Mouse (Mus musculus) CH12.LX (cell line): ENCODE data around the gene Pkp4. TPM values are rescaled to one million over a fixed set of nuclear protein-coding genes. Genes with fewer than 3 reads are reported as not detected.

Experiments
- DNase-seq: peaks from one replicate; pipeline ENCODE4 v3.0.0-alpha.2; 2013; ENCODE audit errors: extremely low read depth
- H3K27ac ChIP-seq: 2 replicates; pipeline ENCODE4 v1.5.1; 2012; ENCODE audit warnings: low read depth, mild to moderate bottlenecking, control low read depth, moderate library complexity; ENCODE audit not compliant: insufficient read depth
- H3K27me3 ChIP-seq: replicated peaks from 2 replicates; pipeline ENCODE3; 2012; ENCODE audit warnings: inconsistent platforms
- H3K36me3 ChIP-seq, 2 experiments: replicated peaks in 1 of 2; 2 replicates each; pipeline versions ENCODE3 to v1.6.1; 2012; ENCODE audit warnings: inconsistent platforms in 1 of 2, low read length in 1 of 2, mild to moderate bottlenecking in 1 of 2, mixed read lengths in 1 of 2, moderate library complexity in 1 of 2; ENCODE audit not compliant: control insufficient read depth in 1 of 2, insufficient read depth in 1 of 2
- H3K4me1 ChIP-seq, 2 experiments: 2 replicates each; pipeline ENCODE4 v1.6.1; 2012; ENCODE audit warnings: inconsistent platforms in 1 of 2, moderate library complexity in 1 of 2; ENCODE audit not compliant: insufficient read depth in 2 of 2, control insufficient read depth in 1 of 2
- H3K4me2 ChIP-seq: 2 replicates; pipeline ENCODE4 v1.6.1; 2012; ENCODE audit warnings: low read depth, mild to moderate bottlenecking, control low read depth; ENCODE audit not compliant: poor library complexity, insufficient read depth, severe bottlenecking
- H3K4me3 ChIP-seq, 3 experiments: fragments of 150-350 bp in 1 of 3; sonication (generic) in 1 of 3; replicated peaks in 1 of 3; 2 replicates each; pipeline versions ENCODE3 to v1.5.1; 2011 to 2012; ENCODE audit warnings: low read depth in 2 of 3, low read length in 2 of 3, mild to moderate bottlenecking in 2 of 3, moderate library complexity in 2 of 3, control low read depth in 1 of 3, improper control_type of control experiment in 1 of 3, inconsistent platforms in 1 of 3, mixed read lengths in 1 of 3; ENCODE audit not compliant: poor library complexity in 1 of 3
- H3K79me2 ChIP-seq: replicated peaks from 2 replicates; pipeline ENCODE4 v1.6.1; 2012; ENCODE audit warnings: mild to moderate bottlenecking, moderate library complexity; ENCODE audit not compliant: control insufficient read depth, poor library complexity, insufficient read depth, severe bottlenecking; ENCODE audit errors: extremely low read depth
- H3K9ac ChIP-seq: 2 replicates; pipeline ENCODE4 v1.6.1; 2012; ENCODE audit warnings: low read depth, mild to moderate bottlenecking, control low read depth, moderate library complexity; ENCODE audit not compliant: insufficient read depth
- H3K9me3 ChIP-seq: replicated peaks from 2 replicates; pipeline ENCODE3; 2012; ENCODE audit warnings: low read length, inconsistent platforms, mixed read lengths
- CTCF ChIP-seq, 2 experiments: IDR thresholded peaks in 1 of 2; conservative IDR thresholded peaks in 1 of 2; 2 replicates each; pipeline ENCODE4 v1.5.1; 2011 to 2012; ENCODE audit warnings: low read depth in 2 of 2, low read length in 2 of 2, improper control_type of control experiment in 1 of 2, inconsistent platforms in 1 of 2, mild to moderate bottlenecking in 1 of 2, moderate library complexity in 1 of 2
- E2F4 ChIP-seq: IDR thresholded peaks from 2 replicates; pipeline ENCODE4 v1.6.1; 2011; ENCODE audit warnings: low read depth, low read length, improper control_type of control experiment; ENCODE audit not compliant: insufficient replicate concordance
- ELF1 ChIP-seq: IDR thresholded peaks from 2 replicates; pipeline ENCODE4 v1.6.1; 2014; ENCODE audit warnings: low read depth, mild to moderate bottlenecking, inconsistent platforms, low read length, improper control_type of control experiment
- EP300 ChIP-seq: IDR thresholded peaks from 2 replicates; pipeline ENCODE4 v1.6.1; 2011; ENCODE audit warnings: low read length, improper control_type of control experiment
- ETS1 ChIP-seq: conservative IDR thresholded peaks from 2 replicates; pipeline ENCODE4 v1.6.1; 2012; ENCODE audit warnings: low read depth, mild to moderate bottlenecking, inconsistent platforms, low read length, improper control_type of control experiment, moderate library complexity
- IRF4 ChIP-seq: IDR thresholded peaks from 2 replicates; pipeline ENCODE4 v1.6.1; 2014; ENCODE audit warnings: low read depth, mild to moderate bottlenecking, inconsistent platforms, low read length, improper control_type of control experiment
- JUN ChIP-seq: IDR thresholded peaks from 2 replicates; pipeline ENCODE4 v1.6.1; 2011; ENCODE audit warnings: low read depth, mild to moderate bottlenecking, low read length, improper control_type of control experiment, moderate library complexity; ENCODE audit not compliant: insufficient read depth
- KAT2A ChIP-seq: IDR thresholded peaks from 2 replicates; pipeline ENCODE4 v1.6.1; 2012; ENCODE audit warnings: low read length, improper control_type of control experiment, inconsistent platforms; ENCODE audit not compliant: insufficient replicate concordance
- MAFK ChIP-seq: IDR thresholded peaks from 2 replicates; pipeline ENCODE4 v1.6.1; 2011; ENCODE audit warnings: low read length, improper control_type of control experiment; ENCODE audit not compliant: insufficient replicate concordance
- MAX ChIP-seq: IDR thresholded peaks from 2 replicates; pipeline ENCODE4 v1.6.1; 2011; ENCODE audit warnings: low read length, improper control_type of control experiment
- MEF2A ChIP-seq: IDR thresholded peaks from 2 replicates; pipeline ENCODE4 v1.6.1; 2014; ENCODE audit warnings: low read depth, mild to moderate bottlenecking, inconsistent platforms, low read length, improper control_type of control experiment, borderline replicate concordance
- MXI1 ChIP-seq: IDR thresholded peaks from 2 replicates; pipeline ENCODE4 v1.6.1; 2011; ENCODE audit warnings: mild to moderate bottlenecking, low read depth, low read length, improper control_type of control experiment
- NRF1 ChIP-seq: IDR thresholded peaks from 2 replicates; pipeline ENCODE4 v1.6.1; 2014; ENCODE audit warnings: low read depth, mild to moderate bottlenecking, inconsistent platforms, low read length, improper control_type of control experiment, moderate library complexity
- POLR2AphosphoS2 ChIP-seq: IDR thresholded peaks from 2 replicates; pipeline ENCODE4 v1.6.1; 2011; ENCODE audit warnings: low read depth, low read length, improper control_type of control experiment
- RCOR1 ChIP-seq: conservative IDR thresholded peaks from 2 replicates; pipeline ENCODE4 v1.6.1; 2012; ENCODE audit warnings: low read depth, mild to moderate bottlenecking, inconsistent platforms, low read length, improper control_type of control experiment
- SMC3 ChIP-seq: IDR thresholded peaks from 2 replicates; pipeline ENCODE4 v1.6.1; 2011; ENCODE audit warnings: low read depth, low read length, improper control_type of control experiment
- TBP ChIP-seq: conservative IDR thresholded peaks from 2 replicates; pipeline ENCODE4 v1.6.1; 2011; ENCODE audit warnings: low read depth, low read length, improper control_type of control experiment
- TCF12 ChIP-seq: IDR thresholded peaks from 2 replicates; pipeline ENCODE4 v1.6.1; 2014; ENCODE audit warnings: low read depth, mild to moderate bottlenecking, inconsistent platforms, low read length, improper control_type of control experiment
- UBTF ChIP-seq: IDR thresholded peaks from 2 replicates; pipeline ENCODE4 v1.6.1; 2012; ENCODE audit warnings: low read depth, mild to moderate bottlenecking, inconsistent platforms, low read length, improper control_type of control experiment, moderate library complexity
- USF1 ChIP-seq: IDR thresholded peaks from 2 replicates; pipeline ENCODE4 v1.6.1; 2014; ENCODE audit warnings: low read depth, mild to moderate bottlenecking, inconsistent platforms, low read length, improper control_type of control experiment
- ZKSCAN1 ChIP-seq: IDR thresholded peaks from 2 replicates; pipeline ENCODE4 v1.6.1; 2012; ENCODE audit warnings: low read depth, inconsistent platforms, low read length, improper control_type of control experiment, borderline replicate concordance
- ZMIZ1 ChIP-seq: IDR thresholded peaks from 2 replicates; pipeline ENCODE4 v1.6.1; 2012; ENCODE audit warnings: low read depth, mild to moderate bottlenecking, inconsistent platforms, low read length, improper control_type of control experiment
- ZNF384 ChIP-seq: IDR thresholded peaks from 2 replicates; pipeline ENCODE4 v1.6.1; 2012; ENCODE audit warnings: low read depth, low read length, improper control_type of control experiment, inconsistent platforms
- dilution Hi-C: fragments of 300-500 bp; cut with MboI; formaldehyde crosslinking; loops from 2 replicates; pipeline ENCODE4 v1.14.3; 2020; ENCODE audit warnings: low sequenced_read_pairs; ENCODE audit not compliant: extremely low pct_unique_long_range_greater_than_20kb, extremely low pct_ligation_motif_present
- in situ Hi-C: fragments of 300-500 bp; cut with MboI; formaldehyde crosslinking; loops from 3 replicates; pipeline ENCODE4 v1.14.3; 2019; ENCODE audit warnings: low sequenced_read_pairs, low pct_ligation_motif_present, low pct_unique_long_range_greater_than_20kb, mixed read lengths
- polyA plus RNA-seq: library from polyadenylated mRNA; unstranded; fragments of >175 nt; gene quantifications from 2 replicates; pipeline ENCODE4 v1.2.1, GENCODE M21; 2012; ENCODE audit warnings: low read depth; ENCODE audit not compliant: insufficient read length
- total RNA-seq, 2 experiments: library from RNA; depleted of rRNA; stranded (reverse); fragments of 300-350 nt in 1 of 2; fragments of >200 nt in 1 of 2; gene quantifications; 2 replicates each; pipeline ENCODE4 v1.2.3; 2012 to 2014

The Pkp4 gene
- total and polyA plus RNA-seq, 3 experiments, result not detected

DNA sequence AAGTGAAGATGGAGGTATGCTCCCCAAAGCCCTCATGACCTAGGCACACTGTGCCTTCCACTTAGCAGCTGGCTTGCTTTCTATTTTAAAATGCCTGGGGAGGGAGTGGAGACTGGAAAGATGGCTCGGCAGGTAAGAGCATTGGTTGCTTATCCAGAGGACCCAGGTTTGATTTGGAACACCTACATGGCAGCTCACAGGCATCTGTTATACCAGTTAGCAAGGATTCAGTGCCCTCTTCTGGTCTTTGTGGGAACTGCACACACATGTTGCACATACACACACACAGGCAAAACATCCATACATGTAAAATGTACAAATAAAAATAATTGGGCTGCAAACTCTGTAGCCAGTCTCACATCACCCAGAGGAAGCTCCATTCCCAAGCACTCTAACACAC lies 158.0 kb downstream of the Pkp4 start:
- H3K27me3 ChIP-seq, result no peaks in the 10 kb centered on the region
- no peak overlapping the region for H3K4me3 ChIP-seq
- no peak overlapping the region for H3K9ac ChIP-seq
- dilution Hi-C loops, result no loop called here
- DNase-seq, result no peak
- no peak overlapping the region for H3K27ac ChIP-seq
- TF ChIP-seq MAX (no peak), TBP (no peak), ELF1 (no peak), KAT2A (no peak), USF1 (no peak), IRF4 (no peak), ZNF384 (no peak)
- H3K9me3 ChIP-seq, result peaks cover 53% of the 10 kb centered on the region
- H3K4me2 ChIP-seq, result no peak overlapping the region
- no peaks in the 10 kb centered on the region for H3K79me2 ChIP-seq
- H3K36me3 ChIP-seq, result no peaks in the 10 kb centered on the region
- in situ Hi-C loops, result no loop called here
- H3K4me1 ChIP-seq, result no peaks in the 10 kb centered on the region

- H3K36me3 ChIP-seq, result no peaks in the 10 kb centered on the region
- in situ Hi-C loops, result no loop called here
Measured at GRCm38 (mm10) chr2:59327946-59328345, 167.3 kb downstream of the Pkp4 start.

GRCm38 (mm10) chr2:59331093-59331492 lies 170.4 kb downstream of the Pkp4 start:
- in situ Hi-C loops (no loop called here), dilution Hi-C loops (no loop called here)
- Histone ChIP-seq H3K27me3 (no peaks in the 10 kb centered on the region), H3K36me3 (no peaks in the 10 kb centered on the region), H3K27ac (no peak overlapping the region), H3K4me2 (no peak overlapping the region), H3K79me2 (no peaks in the 10 kb centered on the region), H3K9ac (no peak overlapping the region), H3K4me1 (no peaks in the 10 kb centered on the region), H3K4me3 (no peak overlapping the region), H3K9me3 (peaks cover 82% of the 10 kb centered on the region)
- TF ChIP-seq EP300 (no peak), SMC3 (no peak), ZMIZ1 (no peak), TCF12 (no peak), ETS1 (no peak), IRF4 (no peak), UBTF (no peak), E2F4 (no peak), MEF2A (no peak), ZNF384 (no peak)
- no peak for DNase-seq

More at GRCm38 (mm10) chr2:59327946-59328345, 167.3 kb downstream of the Pkp4 start:
- no peaks in the 10 kb centered on the region for H3K27me3 ChIP-seq
- no peak overlapping the region for H3K4me2 ChIP-seq
- H3K27ac ChIP-seq, result no peak overlapping the region
- TF ChIP-seq MAX (no peak), TCF12 (no peak), CTCF (conservative IDR thresholded peaks at IDR 0.05 in 1 of 2, IDR thresholded peaks at IDR 0.05 in 1 of 2; ENCODE audit: low read depth in 2 of 2, low read length in 2 of 2) (no peak), MAFK (no peak), RCOR1 (no peak), UBTF (no peak), JUN (no peak), NRF1 (no peak), ETS1 (no peak), MXI1 (no peak), E2F4 (no peak), POLR2AphosphoS2 (no peak), ZKSCAN1 (no peak)
- H3K79me2 ChIP-seq, result no peaks in the 10 kb centered on the region
- H3K9me3 ChIP-seq, result peaks cover 75% of the 10 kb centered on the region
- no peaks in the 10 kb centered on the region for H3K4me1 ChIP-seq
- no peak overlapping the region for H3K9ac ChIP-seq
- no peak overlapping the region for H3K4me3 ChIP-seq
- dilution Hi-C loops, result no loop called here
- DNase-seq, result no peak
